Mouse (Mus musculus) stomach, embryonic 16.5 days (tissue): ENCODE measurements around the gene Celsr3. TPM values are rescaled to one million over a fixed set of nuclear protein-coding genes. Genes with fewer than 3 reads are reported as not detected.

Experiments
- ATAC-seq: fragments of 200-750 bp; cut with Nextera tagmentation; 2 replicates; pipeline ENCODE4 v1.8.0; 2017; ENCODE audit warnings: moderate number of reproducible peaks, moderate TSS enrichment; ENCODE audit not compliant: insufficient read depth, low FRiP score
- H3K27ac ChIP-seq: fragments of 300-500 bp; sonication (generic); 2 replicates; pipeline ENCODE4 v1.5.1; 2014; ENCODE audit warnings: low read length
- H3K27me3 ChIP-seq: fragments of 300-500 bp; sonication (generic); 2 replicates; pipeline ENCODE4 v1.6.1; 2014; ENCODE audit warnings: low read length, control low read depth, mixed read lengths; ENCODE audit not compliant: control insufficient read depth, insufficient read depth
- H3K36me3 ChIP-seq: fragments of 300-500 bp; sonication (generic); 2 replicates; pipeline ENCODE4 v1.6.1; 2014; ENCODE audit warnings: low read length; ENCODE audit not compliant: control insufficient read depth, insufficient read depth
- H3K4me1 ChIP-seq: fragments of 300-500 bp; sonication (generic); 2 replicates; pipeline ENCODE4 v1.6.1; 2014; ENCODE audit warnings: low read length, control low read depth, mixed read lengths; ENCODE audit not compliant: control insufficient read depth, insufficient read depth
- H3K4me2 ChIP-seq: fragments of 300-500 bp; sonication (generic); 2 replicates; pipeline ENCODE4 v1.6.1; 2014; ENCODE audit warnings: low read depth, low read length, mixed read lengths
- H3K4me3 ChIP-seq: fragments of 300-500 bp; sonication (generic); replicated peaks from 2 replicates; pipeline ENCODE4 v1.5.1; 2014; ENCODE audit warnings: mild to moderate bottlenecking, low read length
- H3K9ac ChIP-seq: fragments of 300-500 bp; sonication (generic); 2 replicates; pipeline ENCODE4 v1.6.1; 2014; ENCODE audit warnings: low read length
- H3K9me3 ChIP-seq: fragments of 300-500 bp; sonication (generic); replicated peaks from 2 replicates; pipeline ENCODE4 v1.6.1; 2016; ENCODE audit warnings: low read length, control low read depth; ENCODE audit not compliant: control insufficient read depth
- WGBS: fragments of 180-500 bp; shearing (Covaris S2); extraction: QIAGEN DNeasy Blood & Tissue Kit; methylation state at CpG from one replicate; pipeline ENCODE4 v1.1.7; 2014; 5-methylcytosine and 5-hydroxymethylcytosine counted together
- polyA plus RNA-seq: library from polyadenylated mRNA; unstranded; fragments of >200 nt; fragmentation: Nextera tagmentation; extraction: Ambion mirVana; gene quantifications from 2 replicates; pipeline ENCODE4 v1.2.1, GENCODE M21; 2015

Celsr3 gene
- polyA plus RNA-seq, 1 experiment from 2014 or later = 1.0 TPM

- H3K4me1 ChIP-seq = peaks cover 15% of the 10 kb centered on the region
- H3K4me3 ChIP-seq = no peak overlapping the region
- H3K36me3 ChIP-seq = 0 out of 2 replicates have a peak, but pooled peaks cover 12% of the 10 kb centered on the region
- H3K27me3 ChIP-seq = no peaks in the 10 kb centered on the region
- H3K9ac ChIP-seq = no peak overlapping the region
- no peak for ATAC-seq
- no peak overlapping the region for H3K27ac ChIP-seq
- no peaks in the 10 kb centered on the region for H3K9me3 ChIP-seq
- 68% methylated on average over 5 of the region's 5 CpGs for WGBS
- no peak overlapping the region for H3K4me2 ChIP-seq
These were observed 15.6 kb upstream of the Celsr3 start for GRCm38 (mm10) chr9:108810516-108810915.

- Histone ChIP-seq H3K9ac (no peak overlapping the region), H3K4me3 (no peak overlapping the region), H3K4me1 (no peaks in the 10 kb centered on the region), H3K27me3 (no peaks in the 10 kb centered on the region), H3K4me2 (no peak overlapping the region), H3K9me3 (no peaks in the 10 kb centered on the region), H3K27ac (no peak overlapping the region), H3K36me3 (0 out of 2 replicates have a peak, but pooled peaks cover 8% of the 10 kb centered on the region)
- WGBS = 87% methylated on average over 7 of the region's 7 CpGs
- no peak for ATAC-seq
These were observed 10.6 kb upstream of the Celsr3 start for GRCm38 (mm10) chr9:108815557-108815956.

- ATAC-seq = no peak
- Histone ChIP-seq H3K4me2 (no peak overlapping the region), H3K4me1 (no peaks in the 10 kb centered on the region), H3K4me3 (no peak overlapping the region), H3K27me3 (peaks cover 22% of the 10 kb centered on the region), H3K36me3 (0 out of 2 replicates have a peak, but pooled peaks cover 5% of the 10 kb centered on the region), H3K27ac (no peak overlapping the region), H3K9ac (no peak overlapping the region), H3K9me3 (no peaks in the 10 kb centered on the region)
- WGBS = 54% methylated on average over 3 of the region's 3 CpGs
These were observed 6.6 kb upstream of the Celsr3 start for GRCm38 (mm10) chr9:108819495-108819894.

- Histone ChIP-seq H3K27ac (no peak overlapping the region), H3K4me2 (no peak overlapping the region), H3K4me1 (no peaks in the 10 kb centered on the region), H3K36me3 (0 out of 2 replicates have a peak, but pooled peaks cover 2% of the 10 kb centered on the region), H3K9ac (no peak overlapping the region), H3K27me3 (peaks cover 28% of the 10 kb centered on the region), H3K4me3 (no peak overlapping the region), H3K9me3 (no peaks in the 10 kb centered on the region)
- ATAC-seq = no peak
- 57% methylated on average over 5 of the region's 5 CpGs for WGBS
These were observed 6.0 kb upstream of the Celsr3 start for GRCm38 (mm10) chr9:108820077-108820476.

- H3K9me3 ChIP-seq = no peaks in the 10 kb centered on the region
- H3K4me1 ChIP-seq = peaks cover 8% of the 10 kb centered on the region
- H3K36me3 ChIP-seq = no peaks in the 10 kb centered on the region
- H3K4me3 ChIP-seq = no peak overlapping the region
- no peak overlapping the region for H3K27ac ChIP-seq
- H3K4me2 ChIP-seq = no peak overlapping the region
- H3K9ac ChIP-seq = no peak overlapping the region
- peaks cover 67% of the 10 kb centered on the region for H3K27me3 ChIP-seq
- WGBS = 4% methylated on average over 25 of the region's 25 CpGs
- no peak for ATAC-seq
These were observed 1.9 kb upstream of the Celsr3 start for GRCm38 (mm10) chr9:108824144-108824685.

- Histone ChIP-seq H3K27me3 (peaks cover 72% of the 10 kb centered on the region), H3K36me3 (no peaks in the 10 kb centered on the region), H3K9me3 (no peaks in the 10 kb centered on the region), H3K4me3 (no peak overlapping the region), H3K27ac (no peak overlapping the region), H3K4me1 (peaks cover 8% of the 10 kb centered on the region), H3K4me2 (no peak overlapping the region), H3K9ac (no peak overlapping the region)
- 2% methylated on average over 31 of the region's 31 CpGs for WGBS
- no peak for ATAC-seq
These were observed 1.2 kb upstream of the Celsr3 start for GRCm38 (mm10) chr9:108824755-108825413.

GRCm38 (mm10) chr9:108826700-108827340 lies 700 bp downstream of the Celsr3 start:
- WGBS = 3% methylated on average over 39 of the region's 39 CpGs
- Histone ChIP-seq H3K27me3 (peaks cover 88% of the 10 kb centered on the region), H3K4me1 (peaks cover 14% of the 10 kb centered on the region), H3K36me3 (no peaks in the 10 kb centered on the region), H3K9me3 (no peaks in the 10 kb centered on the region), H3K4me3 (peak overlapping the region; percentile 47), H3K4me2 (peak overlapping the region; percentile 81), H3K27ac (no peak overlapping the region), H3K9ac (no peak overlapping the region; the same call in 1 of the 2 replicates)
- peak; percentile 57; the same call in 1 of the 2 replicates for ATAC-seq

GRCm38 (mm10) chr9:108827454-108827853 lies 1.3 kb downstream of the Celsr3 start:
- ATAC-seq = no peak
- Histone ChIP-seq H3K27me3 (peaks cover 86% of the 10 kb centered on the region), H3K9ac (no peak overlapping the region), H3K4me3 (peak overlapping the region; percentile 47), H3K27ac (no peak overlapping the region), H3K4me1 (peaks cover 16% of the 10 kb centered on the region), H3K4me2 (peak overlapping the region; percentile 81), H3K36me3 (no peaks in the 10 kb centered on the region), H3K9me3 (no peaks in the 10 kb centered on the region)
- WGBS = 7% methylated on average over 34 of the region's 34 CpGs

- peaks cover 20% of the 10 kb centered on the region for H3K4me1 ChIP-seq
These were observed 1.8 kb downstream of the Celsr3 start for GRCm38 (mm10) chr9:108827906-108828305.

More at GRCm38 (mm10) chr9:108827906-108828305, 1.8 kb downstream of the Celsr3 start:
- H3K27ac ChIP-seq = no peak overlapping the region
- no peak overlapping the region for H3K9ac ChIP-seq
- WGBS = 61% methylated on average over 18 of the region's 18 CpGs
- no peaks in the 10 kb centered on the region for H3K9me3 ChIP-seq
- no peak overlapping the region for H3K4me3 ChIP-seq
- H3K27me3 ChIP-seq = peaks cover 86% of the 10 kb centered on the region
- ATAC-seq = no peak
- H3K4me2 ChIP-seq = peak overlapping the region; percentile 81; the same call in 1 of the 2 replicates
- no peaks in the 10 kb centered on the region for H3K36me3 ChIP-seq
